Mouse (Mus musculus) embryonic facial prominence, embryonic 12.5 days (tissue): ENCODE data around the gene Dcxr. TPM values are rescaled to one million over a fixed set of nuclear protein-coding genes. Genes with fewer than 3 reads are reported as not detected.
"Not testable (repeated sequence)": the region's sequence is repeated elsewhere in the genome, so short reads cannot be mapped to it uniquely, and the experiment has no call there.

Experiments
- ATAC-seq: fragments of 200-750 bp; cut with Nextera tagmentation; 2 replicates; pipeline ENCODE4 v1.8.0; 2017; ENCODE audit not compliant: insufficient number of reproducible peaks, insufficient read depth, low FRiP score, low TSS enrichment
- H3K27ac ChIP-seq: fragments of 300-500 bp; sonication (generic); 2 replicates; pipeline ENCODE4 v1.5.1; 2016; ENCODE audit warnings: mild to moderate bottlenecking
- H3K27me3 ChIP-seq: fragments of 300-500 bp; sonication (generic); 2 replicates; pipeline ENCODE4 v1.6.1; 2016; ENCODE audit warnings: mild to moderate bottlenecking, moderate library complexity
- H3K36me3 ChIP-seq: fragments of 300-500 bp; sonication (generic); 2 replicates; pipeline ENCODE4 v1.6.1; 2016; ENCODE audit warnings: mild to moderate bottlenecking
- H3K4me1 ChIP-seq: fragments of 300-500 bp; sonication (generic); 2 replicates; pipeline ENCODE4 v1.6.1; 2016
- H3K4me2 ChIP-seq: fragments of 300-500 bp; sonication (generic); replicated peaks from 2 replicates; pipeline ENCODE4 v1.6.1; 2016; ENCODE audit warnings: mild to moderate bottlenecking, moderate library complexity
- H3K4me3 ChIP-seq: fragments of 300-500 bp; sonication (generic); 2 replicates; pipeline ENCODE4 v1.5.1; 2016; ENCODE audit warnings: mild to moderate bottlenecking
- H3K9ac ChIP-seq: fragments of 300-500 bp; sonication (generic); 2 replicates; pipeline ENCODE4 v1.6.1; 2016; ENCODE audit warnings: mild to moderate bottlenecking, moderate library complexity
- H3K9me3 ChIP-seq: fragments of 300-500 bp; sonication (generic); 2 replicates; pipeline ENCODE4 v1.6.1; 2016; ENCODE audit warnings: mild to moderate bottlenecking, moderate library complexity
- WGBS: fragments of 180-500 bp; shearing (Covaris S2); methylation state at CpG from one replicate; pipeline ENCODE4 v1.1.7; 2016; 5-methylcytosine and 5-hydroxymethylcytosine counted together
- polyA plus RNA-seq: library from polyadenylated mRNA; unstranded; fragments of >200 nt; fragmentation: Nextera tagmentation; extraction: Ambion mirVana; gene quantifications from 2 replicates; pipeline ENCODE4 v1.2.1, GENCODE M21; 2016

Gene Dcxr
- polyA plus RNA-seq, 1 experiment from 2014 or later: 11.5 TPM

- Histone ChIP-seq H3K27ac (no peak overlapping the region), H3K36me3 (no peaks in the 10 kb centered on the region), H3K4me2 (no peak overlapping the region), H3K4me1 (no peaks in the 10 kb centered on the region), H3K9ac (no peak overlapping the region), H3K4me3 (no peak overlapping the region), H3K27me3 (no peaks in the 10 kb centered on the region), H3K9me3 (no peaks in the 10 kb centered on the region)
- no peak for ATAC-seq
- WGBS: 72% methylated on average over 4 of the region's 4 CpGs
These were observed 24.5 kb upstream of the Dcxr start for GRCm38 (mm10) chr11:120751606-120752005.

DNA sequence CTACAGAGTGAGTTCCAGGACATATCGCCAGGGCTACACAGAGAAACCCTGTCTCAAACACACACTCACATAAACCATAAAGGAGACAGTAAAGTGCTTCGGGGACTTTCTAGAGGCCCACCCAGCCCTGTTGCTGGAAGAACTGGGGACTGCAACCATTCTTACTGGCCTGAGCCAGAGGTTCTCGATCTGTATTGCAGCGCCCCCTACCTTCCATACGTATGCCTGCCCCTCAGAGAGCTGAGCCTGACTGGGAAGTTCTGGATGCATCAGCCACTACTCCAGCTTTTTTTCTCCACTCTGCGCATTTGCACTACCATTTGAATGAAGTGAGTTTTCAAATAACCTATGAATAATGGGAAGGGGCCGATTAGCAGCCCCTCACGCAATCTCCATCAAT is 22.3 kb upstream of the Dcxr start:
- Histone ChIP-seq H3K4me2 (no peak overlapping the region), H3K9ac (no peak overlapping the region), H3K27ac (no peak overlapping the region), H3K4me1 (no peaks in the 10 kb centered on the region), H3K4me3 (no peak overlapping the region), H3K9me3 (no peaks in the 10 kb centered on the region), H3K27me3 (no peaks in the 10 kb centered on the region), H3K36me3 (no peaks in the 10 kb centered on the region)
- WGBS: 59% methylated on average over 8 of the region's 8 CpGs
- ATAC-seq: no peak

GRCm38 (mm10) chr11:120747974-120748373 is 20.9 kb upstream of the Dcxr start:
- no peak overlapping the region for H3K9ac ChIP-seq
- H3K27ac ChIP-seq: no peak overlapping the region
- H3K4me2 ChIP-seq: no peak overlapping the region
- no peak for ATAC-seq
- H3K36me3 ChIP-seq: no peaks in the 10 kb centered on the region
- H3K4me3 ChIP-seq: no peak overlapping the region
- no peaks in the 10 kb centered on the region for H3K27me3 ChIP-seq
- H3K4me1 ChIP-seq: no peaks in the 10 kb centered on the region
- WGBS: 74% methylated on average over 4 of the region's 4 CpGs
- H3K9me3 ChIP-seq: no peaks in the 10 kb centered on the region

DNA sequence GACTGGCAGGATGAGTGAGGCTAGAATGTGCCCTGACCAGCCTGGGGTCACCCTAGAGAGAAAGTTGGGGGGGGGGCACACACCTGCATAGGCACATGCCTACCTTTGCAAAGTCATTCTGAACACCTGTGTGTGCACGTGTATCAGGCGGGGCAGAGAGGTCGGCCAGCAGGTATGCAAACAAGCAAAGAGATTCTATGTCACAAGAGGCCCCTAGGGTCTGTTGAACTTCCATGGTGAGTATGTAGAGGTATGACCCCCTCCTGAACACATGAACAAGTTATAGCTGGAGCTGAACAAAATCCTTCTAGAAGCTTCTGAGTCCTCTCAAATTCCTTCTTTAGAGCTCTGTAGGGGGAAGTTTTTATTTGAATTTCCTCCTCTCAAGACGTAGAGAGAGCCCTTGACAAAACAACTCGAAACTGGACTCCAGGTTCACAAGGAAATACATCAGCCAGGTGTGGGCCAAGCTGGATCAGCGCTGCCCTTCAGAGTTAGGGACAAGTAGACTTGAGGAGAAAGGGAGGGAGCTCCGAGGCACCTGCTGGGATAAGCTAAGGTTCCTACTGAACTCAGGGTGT is 17.1 kb upstream of the Dcxr start:
- no peak overlapping the region for H3K9ac ChIP-seq
- H3K36me3 ChIP-seq: no peaks in the 10 kb centered on the region
- H3K4me2 ChIP-seq: no peak overlapping the region
- no peak overlapping the region for H3K4me3 ChIP-seq
- no peaks in the 10 kb centered on the region for H3K27me3 ChIP-seq
- 63% methylated on average over 7 of the region's 7 CpGs for WGBS
- H3K27ac ChIP-seq: no peak overlapping the region
- no peaks in the 10 kb centered on the region for H3K4me1 ChIP-seq
- ATAC-seq: no peak
- no peaks in the 10 kb centered on the region for H3K9me3 ChIP-seq

DNA sequence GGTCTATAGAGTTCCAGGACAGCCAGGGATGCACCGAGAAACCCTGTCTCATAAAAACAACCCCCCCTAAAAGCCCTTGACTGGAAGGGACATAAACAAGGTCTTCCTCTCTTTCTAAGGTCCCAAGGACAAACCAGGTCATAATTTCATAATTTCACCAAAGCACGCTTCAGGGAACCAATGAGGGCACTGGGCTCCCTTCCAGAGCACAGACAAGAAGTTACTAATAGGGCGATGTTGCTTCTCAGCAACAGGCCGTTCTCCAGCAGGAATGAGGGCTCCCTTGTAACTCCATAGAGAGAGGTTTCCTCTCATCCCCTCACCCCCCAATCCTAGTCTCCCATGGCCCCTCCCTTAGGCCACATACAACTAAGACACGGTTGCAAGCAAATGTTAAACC is 13.9 kb upstream of the Dcxr start:
- H3K36me3 ChIP-seq: no peaks in the 10 kb centered on the region
- no peaks in the 10 kb centered on the region for H3K9me3 ChIP-seq
- H3K4me3 ChIP-seq: no peak overlapping the region
- no peaks in the 10 kb centered on the region for H3K27me3 ChIP-seq
- H3K4me1 ChIP-seq: no peaks in the 10 kb centered on the region
- WGBS: 89% methylated on average over 5 of the region's 5 CpGs
- no peak overlapping the region for H3K9ac ChIP-seq
- H3K4me2 ChIP-seq: no peak overlapping the region
- no peak for ATAC-seq
- H3K27ac ChIP-seq: no peak overlapping the region

DNA sequence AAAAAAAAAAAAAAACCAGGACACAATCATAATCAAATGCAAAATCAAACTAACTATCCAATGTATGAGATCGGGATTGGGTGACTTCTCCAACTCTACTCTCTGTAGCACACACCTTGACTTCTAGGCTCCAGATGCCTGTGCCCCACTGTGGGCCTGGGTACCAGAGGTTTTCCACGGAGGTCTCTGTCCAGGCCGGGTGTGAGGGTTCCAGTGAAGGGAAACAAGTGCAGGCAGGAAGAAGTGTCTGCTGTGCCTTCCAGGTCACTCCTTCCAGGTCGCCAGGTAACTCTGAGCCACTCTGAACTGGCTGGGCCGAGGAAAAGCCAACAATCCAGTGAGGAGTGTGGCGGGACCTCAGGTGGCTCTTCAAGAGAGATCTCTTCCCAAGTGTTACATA is 9.3 kb upstream of the Dcxr start:
- Histone ChIP-seq H3K9me3 (no peaks in the 10 kb centered on the region), H3K36me3 (no peaks in the 10 kb centered on the region), H3K27ac (no peak overlapping the region), H3K4me2 (no peak overlapping the region), H3K9ac (no peak overlapping the region), H3K4me3 (no peak overlapping the region), H3K27me3 (no peaks in the 10 kb centered on the region), H3K4me1 (peaks cover 13% of the 10 kb centered on the region; the same call in 1 of the 2 replicates)
- no peak for ATAC-seq
- WGBS: 76% methylated on average over 6 of the region's 6 CpGs

DNA sequence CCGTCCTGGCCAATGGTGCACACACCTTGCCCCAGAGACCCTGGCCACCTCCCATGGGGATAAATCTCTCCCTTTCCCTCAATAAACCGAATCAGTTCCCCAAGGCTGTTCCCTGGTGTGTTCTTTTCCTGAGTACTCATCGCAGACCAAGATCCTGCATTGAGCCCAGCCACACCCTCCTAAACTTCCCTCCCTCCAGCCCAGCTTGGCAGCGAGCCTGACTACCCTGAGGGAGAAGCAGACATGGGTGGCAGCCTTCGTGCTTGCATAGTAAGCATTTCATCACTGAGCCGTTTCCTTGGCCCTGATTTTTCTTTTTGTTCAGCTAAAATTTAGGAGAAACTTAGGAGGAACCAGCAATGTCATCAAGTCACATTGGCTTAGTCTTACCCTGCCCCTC is 6.4 kb upstream of the Dcxr start:
- Histone ChIP-seq H3K27me3 (no peaks in the 10 kb centered on the region), H3K36me3 (no peaks in the 10 kb centered on the region), H3K9ac (no peak overlapping the region), H3K4me2 (no peak overlapping the region), H3K4me1 (peaks cover 20% of the 10 kb centered on the region; the same call in 1 of the 2 replicates), H3K4me3 (no peak overlapping the region), H3K9me3 (no peaks in the 10 kb centered on the region), H3K27ac (no peak overlapping the region)
- ATAC-seq: no peak
- WGBS: 63% methylated on average over 6 of the region's 6 CpGs

GRCm38 (mm10) chr11:120731858-120732680 is 5.0 kb upstream of the Dcxr start, which contains the start of gene Cbr2:
Cbr2 (minus strand) TSS chr11:120732114.
- no peak for ATAC-seq
- Histone ChIP-seq H3K9me3 (no peaks in the 10 kb centered on the region), H3K4me3 (no peak within 1 kb of the TSS), H3K9ac (no peak within 1 kb of the TSS), H3K27ac (peak within 1 kb of the TSS; percentile 42; the same call in 1 of the 2 replicates), H3K27me3 (no peaks in the 10 kb centered on the region), H3K4me2 (no peak within 1 kb of the TSS), H3K4me1 (peaks cover 20% of the 10 kb centered on the region; the same call in 1 of the 2 replicates), H3K36me3 (no peaks in the 10 kb centered on the region)
- WGBS: 62% methylated on average over 12 of the region's 12 CpGs

- Histone ChIP-seq H3K27ac (0 out of 2 replicates have a peak overlapping the region, but pooled peaks have one; percentile 42), H3K36me3 (no peaks in the 10 kb centered on the region), H3K27me3 (no peaks in the 10 kb centered on the region), H3K4me2 (no peak overlapping the region), H3K9ac (no peak overlapping the region), H3K4me3 (no peak overlapping the region), H3K4me1 (peaks cover 25% of the 10 kb centered on the region; the same call in 1 of the 2 replicates), H3K9me3 (no peaks in the 10 kb centered on the region)
- WGBS: 89% methylated on average over 1 of the region's 1 CpGs
- no peak for ATAC-seq
These were observed 4.3 kb upstream of the Dcxr start for GRCm38 (mm10) chr11:120731395-120731794.

DNA sequence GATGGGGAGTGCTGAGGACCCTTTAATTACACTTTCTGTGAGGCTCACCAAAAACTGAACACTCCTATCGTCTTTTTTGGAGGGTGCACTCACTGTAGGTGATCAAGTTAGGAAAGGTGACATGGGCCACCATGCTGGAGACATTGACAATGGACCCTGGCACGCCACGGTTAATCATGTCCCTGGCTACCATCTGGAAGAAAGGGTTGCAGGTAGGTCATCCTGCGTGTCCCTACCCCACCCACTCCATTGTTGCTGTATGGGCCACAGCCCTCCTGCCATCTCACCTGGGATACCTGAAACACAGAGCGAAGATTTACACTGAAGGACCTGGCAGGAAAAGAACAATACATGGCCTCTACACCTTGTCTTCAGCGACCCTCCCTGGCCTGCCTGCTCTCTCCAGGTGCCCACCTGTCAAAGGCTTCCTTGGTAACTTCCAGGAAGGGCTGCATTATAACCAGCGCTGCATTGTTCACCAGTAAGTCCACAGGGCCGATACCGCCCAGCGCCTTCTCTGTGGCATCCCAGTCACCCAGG is 3.3 kb upstream of the Dcxr start:
- no peak for ATAC-seq
- Histone ChIP-seq H3K27ac (no peak overlapping the region), H3K9me3 (no peaks in the 10 kb centered on the region), H3K4me1 (peaks cover 27% of the 10 kb centered on the region; the same call in 1 of the 2 replicates), H3K27me3 (peaks cover 5% of the 10 kb centered on the region; the same call in 1 of the 2 replicates), H3K4me3 (no peak overlapping the region), H3K4me2 (no peak overlapping the region), H3K36me3 (no peaks in the 10 kb centered on the region), H3K9ac (no peak overlapping the region)
- WGBS: 87% methylated on average over 10 of the region's 10 CpGs

GRCm38 (mm10) chr11:120729432-120730050 is 2.5 kb upstream of the Dcxr start:
- H3K36me3 ChIP-seq, H3K27me3 ChIP-seq, H3K9ac ChIP-seq, ATAC-seq, H3K27ac ChIP-seq, H3K9me3 ChIP-seq: not testable (repeated sequence)
- WGBS: 3% methylated on average over 18 of the region's 21 CpGs
- Histone ChIP-seq H3K4me3 (peak overlapping the region; percentile 12; the same call in 1 of the 2 replicates), H3K4me2 (peak overlapping the region; percentile 39), H3K4me1 (peaks cover 27% of the 10 kb centered on the region; the same call in 1 of the 2 replicates)
